In the genomic region with DNA sequence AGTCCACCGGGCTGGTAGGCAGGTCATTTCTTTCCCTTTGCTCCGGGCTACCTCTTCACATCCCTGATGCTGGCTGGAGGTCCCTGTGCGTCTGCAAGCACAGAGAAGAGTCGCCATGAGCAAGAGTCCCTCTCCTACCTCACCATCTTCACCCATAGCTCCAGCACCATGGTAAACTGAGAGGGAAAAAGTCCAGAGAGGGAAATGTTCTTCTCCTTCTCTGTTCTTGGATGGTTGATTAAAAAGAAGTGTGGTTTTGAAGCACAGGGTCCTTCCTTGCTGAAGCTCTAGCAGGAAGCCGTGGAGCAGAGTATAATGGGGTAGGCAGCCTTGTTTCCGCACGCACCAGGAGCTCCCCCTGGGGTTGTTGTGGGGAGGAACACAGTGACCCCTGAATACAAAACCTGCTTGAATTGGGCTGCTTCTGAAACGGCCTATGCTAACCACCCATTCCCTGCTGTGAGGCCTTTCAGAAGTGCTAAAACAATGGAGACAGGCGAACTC, we compare ENCODE assay signal across 7 mouse cellular contexts. TPM values are rescaled to one million over a fixed set of nuclear protein-coding genes. Genes with fewer than 3 reads are reported as not detected.
DNase-seq lines count a peak whose midpoint lies in the region; ATAC-seq and TF ChIP-seq lines count a peak whose summit lies in the region.

No protein-coding gene starts in this region.

- H3K36me3 ChIP-seq in hindbrain, embryonic 12.5 days, result no peaks in the 10 kb centered on the region
- no peaks in the 10 kb centered on the region for H3K36me3 ChIP-seq in midbrain, embryonic 16.5 days (ENCODE audit: control insufficient read depth, insufficient read depth, low read length)

- DNase-seq in lung, adult 2 months, result no peak
- DNase-seq in lung, postnatal 10 days, result no peak
- DNase-seq in testis, postnatal 14 days (ENCODE audit: low spot score), result no peak
- DNase-seq in frontal cortex, postnatal 36 days (ENCODE audit: low spot score in 2 of 2), result no peak

- TF ChIP-seq POLR2A in lung, adult 2 months (IDR thresholded peaks at IDR 0.05; ENCODE audit: borderline replicate concordance, extremely low read depth, low read depth, low read length), result no peak
- TF ChIP-seq POLR2A in cortical plate, adult 2 months (IDR thresholded peaks at IDR 0.05; ENCODE audit: extremely low read depth, insufficient read depth, low read length), result peak; percentile 31; the same call in 1 of the 2 replicates

- H3K9ac ChIP-seq in hindbrain, embryonic 12.5 days, result peak overlapping the region; percentile 86
- H3K9ac ChIP-seq in midbrain, embryonic 16.5 days (ENCODE audit: low read depth, low read length), result peak overlapping the region; percentile 94

- no peaks in the 10 kb centered on the region for H3K27me3 ChIP-seq in hindbrain, embryonic 12.5 days
- no peaks in the 10 kb centered on the region for H3K27me3 ChIP-seq in midbrain, embryonic 16.5 days (ENCODE audit: control insufficient read depth, insufficient read depth, low read depth, low read length)

- WGBS in lung, adult 2 months, result 7% methylated on average over 9 of the region's 9 CpGs
- under 1% methylated on average over 9 of the region's 9 CpGs for WGBS in hindbrain, embryonic 12.5 days
- under 1% methylated on average over 9 of the region's 9 CpGs for WGBS in midbrain, embryonic 16.5 days

- peaks cover 3% of the 10 kb centered on the region; the same call in 1 of the 2 replicates for H3K4me1 ChIP-seq in lung, adult 2 months (ENCODE audit: control insufficient read depth, insufficient read depth, low read length)
- H3K4me1 ChIP-seq in cortical plate, adult 2 months (ENCODE audit: control insufficient read depth, insufficient read depth, low read length), result peaks cover 2% of the 10 kb centered on the region; the same call in 1 of the 2 replicates
- H3K4me1 ChIP-seq in hindbrain, embryonic 12.5 days, result peaks cover 25% of the 10 kb centered on the region
- peaks cover 26% of the 10 kb centered on the region for H3K4me1 ChIP-seq in midbrain, embryonic 16.5 days (ENCODE audit: control insufficient read depth, insufficient read depth, low read length)

- peak overlapping the region; percentile 80 for H3K4me2 ChIP-seq in hindbrain, embryonic 12.5 days (replicated peaks)
- H3K4me2 ChIP-seq in midbrain, embryonic 16.5 days (ENCODE audit: low read length), result peak overlapping the region; percentile 61

- H3K9me3 ChIP-seq in hindbrain, embryonic 12.5 days (replicated peaks), result no peaks in the 10 kb centered on the region
- H3K9me3 ChIP-seq in midbrain, embryonic 16.5 days (replicated peaks; ENCODE audit: control insufficient read depth, low read length, poor library complexity, severe bottlenecking), result no peaks in the 10 kb centered on the region

- TF ChIP-seq CTCF in lung, adult 2 months (IDR thresholded peaks at IDR 0.05; ENCODE audit: insufficient read depth, low read length), result no peak
- TF ChIP-seq CTCF in cortical plate, adult 2 months (IDR thresholded peaks at IDR 0.05; ENCODE audit: extremely low read depth, insufficient read depth, low read length), result 0 out of 2 replicates have a peak, but pooled peaks have one; percentile 13

- ATAC-seq in hindbrain, embryonic 12.5 days (ENCODE audit: low FRiP score), result peak; percentile 30
- ATAC-seq in midbrain, embryonic 16.5 days, result peak; percentile 9; the same call in 1 of the 2 replicates

- H3K4me3 ChIP-seq in lung, adult 2 months (replicated peaks; ENCODE audit: extremely low read depth, low read depth, low read length), result peak overlapping the region; percentile 11
- peak overlapping the region; percentile 90 for H3K4me3 ChIP-seq in cortical plate, adult 2 months (ENCODE audit: insufficient read depth, low read length)
- H3K4me3 ChIP-seq in hindbrain, embryonic 12.5 days, result peak overlapping the region; percentile 73
- peak overlapping the region; percentile 91 for H3K4me3 ChIP-seq in midbrain, embryonic 16.5 days (ENCODE audit: low read depth, low read length)

- H3K27ac ChIP-seq in cortical plate, adult 2 months (ENCODE audit: insufficient read depth, low read length), result peak overlapping the region; percentile 91
- H3K27ac ChIP-seq in hindbrain, embryonic 12.5 days, result peak overlapping the region; percentile 95
- H3K27ac ChIP-seq in midbrain, embryonic 16.5 days (ENCODE audit: low read length), result peak overlapping the region; percentile 94

RNA-seq across cellular contexts. Expression of gene Nrcam, which starts 1.6 kb away (rescaled TPM):
- 2.4 and 4.4 TPM in 2 replicates for polyA plus RNA-seq in lung, adult 2 months (2012; rRNA removed)
- polyA plus RNA-seq in cortical plate, adult 2 months (2012; rRNA removed), result 178 and 188 TPM in 2 replicates
- polyA plus RNA-seq in hindbrain, embryonic 12.5 days (2016; fragmentation: Nextera tagmentation; extraction: Ambion mirVana), result 97.0 and 110 TPM in 2 replicates
- polyA plus RNA-seq in midbrain, embryonic 16.5 days (2015; fragmentation: Nextera tagmentation; extraction: Ambion mirVana), result 148 and 160 TPM in 2 replicates

Comparison
In these comparisons a context has a peak if more than half of its experiments do, and no peak if none do; other contexts are left out.
1. H3K4me3 ChIP-seq: peak in every context shown above with its lines; median percentile 91 in midbrain, embryonic 16.5 days; 90 in cortical plate, adult 2 months; 73 in hindbrain, embryonic 12.5 days; 11 in lung, adult 2 months.
2. RNA of gene Nrcam, which starts 1.6 kb away (polyA plus RNA-seq): 178 to 188 TPM in cortical plate, adult 2 months, 148 to 160 TPM in midbrain, embryonic 16.5 days and 97.0 to 110 TPM in hindbrain, embryonic 12.5 days; 2.4 to 4.4 TPM in lung, adult 2 months; every median in the first group is over 10 times any median in the second.
3. Peak in every context shown above with its lines, with median percentiles within 50 percentile points of each other: H3K27ac ChIP-seq.